Mouse (Mus musculus) liver, postnatal 0 days (tissue): ENCODE measurements around the gene Rnf6.

Experiments
- CTCF ChIP-seq: sonication (generic); IDR thresholded peaks from 2 replicates; pipeline ENCODE4 v1.5.1; 2016; ENCODE audit warnings: antibody characterized with exemption, low read depth
- EP300 ChIP-seq: IDR thresholded peaks from 2 replicates; pipeline ENCODE4 v1.6.1; 2016; ENCODE audit warnings: antibody characterized with exemption, low read depth, mild to moderate bottlenecking

- TF ChIP-seq CTCF (no peak), EP300 (no peak)
Observed at GRCm38 (mm10) chr5:146265934-146266591, 44.7 kb upstream of the Rnf6 start.
